Mouse (Mus musculus): ENCODE data around the gene Gprin2. TPM values are rescaled to one million over a fixed set of nuclear protein-coding genes. Genes with fewer than 3 reads are reported as not detected.

The Gprin2 gene
- polyA plus RNA-seq (2015; fragmentation: Nextera tagmentation; extraction: Ambion mirVana) = 4.3 and 5.3 TPM in 2 replicates

DNA sequence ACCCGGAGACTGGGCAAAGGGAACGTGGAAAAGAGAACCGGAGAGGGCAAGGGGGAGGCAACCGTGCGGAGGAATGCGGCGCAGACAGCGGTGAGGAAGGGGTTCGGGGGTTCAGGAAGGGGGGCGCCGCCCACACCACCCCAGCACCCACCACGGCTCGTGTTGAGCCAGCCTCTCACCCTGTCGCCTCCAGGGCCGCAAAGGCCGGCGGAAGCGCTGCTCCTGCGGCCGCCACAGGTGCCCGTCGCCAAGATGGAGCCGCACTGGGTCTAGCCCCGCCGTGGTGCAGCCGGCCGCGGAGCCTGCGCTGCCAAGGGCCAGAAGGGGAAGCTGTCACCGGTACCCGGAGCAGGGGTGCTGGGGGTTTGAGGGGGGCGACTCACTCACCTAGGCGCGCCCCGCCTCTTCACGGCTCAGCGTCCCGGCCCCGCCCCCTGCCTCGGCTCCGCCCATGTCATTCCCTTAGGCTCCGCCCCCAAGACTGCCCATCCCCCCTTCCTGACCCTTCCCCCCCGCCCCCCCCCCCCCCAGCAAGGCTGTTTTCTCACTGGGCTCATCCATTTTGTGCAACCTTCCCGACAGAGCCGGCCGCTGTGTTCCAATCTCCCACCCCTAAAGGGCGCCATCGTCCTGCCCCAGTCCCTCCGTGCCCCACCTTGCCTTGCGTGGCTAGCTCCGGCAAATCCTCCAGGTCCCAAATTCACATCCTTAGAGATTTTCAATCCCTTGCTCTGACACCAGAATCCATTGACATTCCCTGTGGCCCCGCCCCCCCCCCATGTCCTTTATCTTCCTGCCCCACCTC, at the start of gene Gprin2:
TSS of gene Gprin2 (minus strand) at position 423 of the 805 bp plus-strand sequence.
- peaks cover 24% of the 10 kb centered on the region for H3K4me1 ChIP-seq
- peak within 1 kb of the TSS; percentile 74 for H3K4me2 ChIP-seq
- H3K27ac ChIP-seq (replicated peaks) = peak within 1 kb of the TSS; percentile 83
- peak within 1 kb of the TSS; percentile 92 for H3K4me3 ChIP-seq (replicated peaks)
- no peaks in the 10 kb centered on the region; the same call in 1 of the 2 replicates for H3K27me3 ChIP-seq (replicated peaks)
- 2% methylated on average over 40 of the region's 52 CpGs for WGBS
- ATAC-seq (ENCODE audit: low FRiP score) = peak; percentile 83
- no peaks in the 10 kb centered on the region for H3K9me3 ChIP-seq (replicated peaks)
- no peaks in the 10 kb centered on the region for H3K36me3 ChIP-seq
- H3K9ac ChIP-seq (replicated peaks) = peak within 1 kb of the TSS; percentile 85

GRCm38 (mm10) chr14:34240676-34241075, 39.2 kb upstream of the Gprin2 start:
- H3K4me3 ChIP-seq (replicated peaks) = no peak overlapping the region
- no peak overlapping the region for H3K9ac ChIP-seq (replicated peaks)
- no peak overlapping the region for H3K4me2 ChIP-seq
- no peak overlapping the region for H3K27ac ChIP-seq (replicated peaks)
- no peaks in the 10 kb centered on the region for H3K9me3 ChIP-seq (replicated peaks)
- WGBS = 84% methylated on average over 6 of the region's 6 CpGs
- H3K36me3 ChIP-seq = no peaks in the 10 kb centered on the region
- no peaks in the 10 kb centered on the region for H3K27me3 ChIP-seq (replicated peaks)
- H3K4me1 ChIP-seq = no peaks in the 10 kb centered on the region
- no peak for ATAC-seq (ENCODE audit: low FRiP score)

GRCm38 (mm10) chr14:34240263-34240662, 38.8 kb upstream of the Gprin2 start:
- Histone ChIP-seq H3K27ac (replicated peaks) (no peak overlapping the region), H3K9ac (replicated peaks) (no peak overlapping the region), H3K27me3 (replicated peaks) (no peaks in the 10 kb centered on the region), H3K36me3 (no peaks in the 10 kb centered on the region), H3K4me3 (replicated peaks) (no peak overlapping the region), H3K9me3 (replicated peaks) (no peaks in the 10 kb centered on the region), H3K4me2 (no peak overlapping the region), H3K4me1 (no peaks in the 10 kb centered on the region)
- no peak for ATAC-seq (ENCODE audit: low FRiP score)
- WGBS = 88% methylated on average over 10 of the region's 10 CpGs

GRCm38 (mm10) chr14:34234630-34235380, 33.4 kb upstream of the Gprin2 start:
- Histone ChIP-seq H3K36me3 (no peaks in the 10 kb centered on the region), H3K4me3 (replicated peaks) (peak overlapping the region; percentile 40), H3K9ac (replicated peaks) (peak overlapping the region; percentile 47), H3K4me1 (peaks cover 6% of the 10 kb centered on the region), H3K9me3 (replicated peaks) (no peaks in the 10 kb centered on the region), H3K4me2 (peak overlapping the region; percentile 79), H3K27me3 (replicated peaks) (no peaks in the 10 kb centered on the region), H3K27ac (replicated peaks) (peak overlapping the region; percentile 28; the same call in 1 of the 2 replicates)
- 2% methylated on average over 16 of the region's 16 CpGs for WGBS
- peak; percentile 95 for ATAC-seq (ENCODE audit: low FRiP score)

DNA sequence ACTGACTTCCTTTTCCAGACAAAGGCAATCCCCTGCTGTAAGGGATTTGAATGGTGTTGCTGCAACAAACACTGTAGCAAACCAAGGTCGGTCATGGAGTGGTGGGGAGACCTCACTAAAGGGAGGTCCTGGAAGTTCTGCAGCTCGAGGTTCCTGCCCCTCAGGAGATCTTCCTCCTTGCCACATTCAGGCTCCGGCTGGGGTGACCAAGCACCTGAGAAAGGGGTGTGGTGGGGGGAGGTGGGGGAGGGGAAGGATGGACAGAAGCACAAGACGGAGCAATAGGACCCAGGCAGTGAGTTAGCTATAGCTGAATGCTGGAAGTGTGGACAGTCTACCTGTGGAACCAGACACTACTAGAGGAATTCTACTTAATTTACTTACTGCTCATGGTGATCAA, 32.4 kb upstream of the Gprin2 start:
- no peak overlapping the region for H3K9ac ChIP-seq (replicated peaks)
- no peak overlapping the region for H3K4me3 ChIP-seq (replicated peaks)
- H3K4me2 ChIP-seq = no peak overlapping the region
- H3K36me3 ChIP-seq = no peaks in the 10 kb centered on the region
- H3K9me3 ChIP-seq (replicated peaks) = no peaks in the 10 kb centered on the region
- 76% methylated on average over 4 of the region's 4 CpGs for whole genome bisulfite sequencing
- no peak overlapping the region for H3K27ac ChIP-seq (replicated peaks)
- H3K27me3 ChIP-seq (replicated peaks) = no peaks in the 10 kb centered on the region
- no peak for ATAC-seq (ENCODE audit: low FRiP score)
- H3K4me1 ChIP-seq = peaks cover 6% of the 10 kb centered on the region

DNA sequence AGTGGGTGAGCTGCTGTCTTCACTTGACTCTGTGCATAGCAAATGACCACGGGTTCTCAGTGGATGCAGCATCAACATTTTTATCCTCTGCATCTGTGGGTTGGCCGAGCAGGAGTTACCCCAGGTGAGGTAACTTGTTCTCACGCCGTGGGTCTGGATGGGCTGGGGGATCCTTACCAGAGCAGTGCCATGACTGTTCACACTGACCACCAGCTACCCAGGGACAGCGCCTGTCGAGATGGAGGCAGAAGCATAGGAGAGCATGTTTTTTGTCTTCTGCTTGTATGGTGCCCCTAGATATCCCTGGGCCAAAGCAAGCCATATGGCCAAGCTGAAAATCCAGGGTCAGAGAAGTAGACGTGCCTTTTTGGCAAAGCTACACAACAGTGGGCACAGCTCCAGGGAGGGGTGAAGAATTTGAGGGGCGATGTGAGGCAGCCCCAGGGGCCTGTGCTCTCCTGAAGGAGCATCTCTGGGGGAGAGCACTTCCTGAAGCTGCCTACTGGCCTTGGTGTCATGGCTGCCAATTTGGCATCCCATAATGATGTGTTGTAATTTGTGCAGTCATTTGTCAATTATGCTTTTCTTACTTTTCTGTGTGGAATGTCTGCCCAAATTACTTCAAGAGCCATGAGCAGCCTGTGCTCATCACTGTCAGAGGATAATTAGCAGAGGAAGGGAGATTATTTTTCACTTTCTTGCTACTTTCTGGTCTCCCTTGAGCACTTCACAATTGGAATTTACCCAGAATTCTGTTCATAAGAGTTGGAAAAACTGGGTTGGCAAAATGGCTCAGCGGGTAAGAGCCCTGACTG, 31.6 kb upstream of the Gprin2 start:
- Histone ChIP-seq H3K4me3 (replicated peaks) (no peak overlapping the region), H3K27me3 (replicated peaks) (no peaks in the 10 kb centered on the region), H3K4me1 (peaks cover 6% of the 10 kb centered on the region), H3K4me2 (no peak overlapping the region), H3K9me3 (replicated peaks) (no peaks in the 10 kb centered on the region), H3K9ac (replicated peaks) (no peak overlapping the region), H3K27ac (replicated peaks) (no peak overlapping the region), H3K36me3 (no peaks in the 10 kb centered on the region)
- ATAC-seq (ENCODE audit: low FRiP score) = no peak
- WGBS = 92% methylated on average over 9 of the region's 9 CpGs

DNA sequence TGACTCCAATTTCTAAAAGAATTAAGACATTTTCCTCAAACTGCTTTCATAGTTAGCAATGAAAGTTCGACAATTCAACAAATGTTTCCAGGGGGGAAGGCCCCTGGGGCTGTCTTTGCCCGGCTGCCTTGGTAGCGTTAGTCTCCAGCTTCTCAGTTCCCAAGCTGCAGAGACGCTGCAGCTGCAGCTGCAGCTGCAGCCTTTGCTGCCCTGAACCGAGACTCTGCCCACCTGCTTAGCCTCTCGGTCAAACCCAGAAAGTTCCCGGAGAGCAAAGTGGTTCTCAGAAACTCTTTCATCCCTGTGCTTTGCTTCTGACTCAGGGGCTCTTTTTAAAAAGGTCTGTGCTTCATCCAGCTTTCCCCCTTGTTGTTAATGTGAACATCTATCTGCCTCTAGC, 30.9 kb upstream of the Gprin2 start:
- no peak overlapping the region for H3K27ac ChIP-seq (replicated peaks)
- WGBS = 49% methylated on average over 7 of the region's 7 CpGs
- peaks cover 6% of the 10 kb centered on the region for H3K4me1 ChIP-seq
- H3K4me2 ChIP-seq = no peak overlapping the region
- ATAC-seq (ENCODE audit: low FRiP score) = no peak
- H3K9me3 ChIP-seq (replicated peaks) = no peaks in the 10 kb centered on the region
- H3K27me3 ChIP-seq (replicated peaks) = no peaks in the 10 kb centered on the region
- no peaks in the 10 kb centered on the region for H3K36me3 ChIP-seq
- H3K4me3 ChIP-seq (replicated peaks) = no peak overlapping the region
- H3K9ac ChIP-seq (replicated peaks) = no peak overlapping the region

- no peak overlapping the region for H3K4me2 ChIP-seq
- WGBS = 87% methylated on average over 10 of the region's 10 CpGs
- H3K4me3 ChIP-seq (replicated peaks) = no peak overlapping the region
- no peaks in the 10 kb centered on the region for H3K36me3 ChIP-seq
- no peaks in the 10 kb centered on the region for H3K27me3 ChIP-seq (replicated peaks)
- H3K4me1 ChIP-seq = no peaks in the 10 kb centered on the region
- ATAC-seq (ENCODE audit: low FRiP score) = no peak
- no peak overlapping the region for H3K27ac ChIP-seq (replicated peaks)
- H3K9me3 ChIP-seq (replicated peaks) = no peaks in the 10 kb centered on the region
- H3K9ac ChIP-seq (replicated peaks) = no peak overlapping the region
These were observed 27.5 kb upstream of the Gprin2 start for GRCm38 (mm10) chr14:34228830-34229506.

DNA sequence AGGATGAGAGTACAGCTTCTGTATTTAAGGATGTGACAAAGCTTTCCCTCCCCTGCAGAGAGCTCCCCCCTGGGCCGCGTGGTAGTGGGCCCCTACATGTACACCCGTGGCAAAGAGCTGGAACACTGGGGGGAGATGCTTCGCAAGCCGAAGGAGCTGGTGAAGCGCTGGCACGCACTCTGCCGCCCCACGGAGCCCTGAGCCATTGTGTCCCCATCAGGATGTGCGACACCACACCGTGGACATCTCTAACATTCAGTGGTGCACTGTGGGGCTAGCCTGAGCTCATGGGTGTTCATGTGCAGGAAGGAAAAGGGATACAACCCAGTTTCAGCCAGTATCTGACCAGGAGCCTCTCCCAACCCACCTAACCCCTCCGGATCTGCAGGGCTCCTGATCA, 26.5 kb upstream of the Gprin2 start:
- Histone ChIP-seq H3K27ac (replicated peaks) (no peak overlapping the region), H3K4me2 (no peak overlapping the region), H3K4me3 (replicated peaks) (no peak overlapping the region), H3K4me1 (no peaks in the 10 kb centered on the region), H3K9me3 (replicated peaks) (no peaks in the 10 kb centered on the region), H3K9ac (replicated peaks) (no peak overlapping the region), H3K36me3 (no peaks in the 10 kb centered on the region), H3K27me3 (replicated peaks) (no peaks in the 10 kb centered on the region)
- no peak for ATAC-seq (ENCODE audit: low FRiP score)
- WGBS = 88% methylated on average over 12 of the region's 12 CpGs

DNA sequence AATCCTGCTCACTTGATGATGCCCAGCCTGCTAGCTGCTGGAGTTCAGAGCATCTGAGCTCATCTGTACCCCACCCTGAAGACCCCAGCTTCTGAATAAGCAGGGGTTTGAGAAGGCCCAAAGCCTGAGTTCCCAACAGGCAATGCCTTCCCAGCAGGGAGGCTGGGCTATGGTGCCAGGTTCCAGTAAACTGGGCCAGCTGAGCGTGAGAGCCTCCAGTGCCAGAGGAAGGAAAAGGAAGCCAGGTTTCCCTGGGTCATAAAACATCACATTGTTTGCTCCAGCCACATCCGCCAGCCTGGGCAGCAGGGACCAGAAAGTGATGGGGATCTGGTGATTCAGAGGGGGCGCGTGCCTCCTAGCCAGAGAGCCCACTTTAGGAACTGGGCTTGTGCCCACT, 25.1 kb upstream of the Gprin2 start:
- Histone ChIP-seq H3K9ac (replicated peaks) (no peak overlapping the region), H3K36me3 (no peaks in the 10 kb centered on the region), H3K4me3 (replicated peaks) (no peak overlapping the region), H3K27ac (replicated peaks) (no peak overlapping the region), H3K4me1 (no peaks in the 10 kb centered on the region), H3K27me3 (replicated peaks) (no peaks in the 10 kb centered on the region; the same call in 1 of the 2 replicates), H3K4me2 (no peak overlapping the region), H3K9me3 (replicated peaks) (no peaks in the 10 kb centered on the region)
- WGBS = 60% methylated on average over 4 of the region's 4 CpGs
- peak; percentile 46; the same call in 1 of the 2 replicates for ATAC-seq (ENCODE audit: low FRiP score)

- 87% methylated on average over 9 of the region's 9 CpGs for WGBS
- H3K9me3 ChIP-seq (replicated peaks) = no peaks in the 10 kb centered on the region
- no peak overlapping the region for H3K9ac ChIP-seq (replicated peaks)
- ATAC-seq (ENCODE audit: low FRiP score) = no peak
- no peaks in the 10 kb centered on the region for H3K36me3 ChIP-seq
- no peak overlapping the region for H3K4me3 ChIP-seq (replicated peaks)
- H3K27me3 ChIP-seq (replicated peaks) = peaks cover under 1% of the 10 kb centered on the region; the same call in 1 of the 2 replicates
- no peak overlapping the region for H3K4me2 ChIP-seq
- H3K4me1 ChIP-seq = no peaks in the 10 kb centered on the region
- no peak overlapping the region for H3K27ac ChIP-seq (replicated peaks)
These were observed 24.5 kb upstream of the Gprin2 start for GRCm38 (mm10) chr14:34225986-34226385.

Data from neural tube, embryonic 15.5 days (tissue).